Mouse (Mus musculus): ENCODE results near the gene Myzap. TPM values are rescaled to one million over a fixed set of nuclear protein-coding genes. Genes with fewer than 3 reads are reported as not detected.

The Myzap gene
- polyA plus RNA-seq, 1 experiment, result 0.98 TPM

DNA sequence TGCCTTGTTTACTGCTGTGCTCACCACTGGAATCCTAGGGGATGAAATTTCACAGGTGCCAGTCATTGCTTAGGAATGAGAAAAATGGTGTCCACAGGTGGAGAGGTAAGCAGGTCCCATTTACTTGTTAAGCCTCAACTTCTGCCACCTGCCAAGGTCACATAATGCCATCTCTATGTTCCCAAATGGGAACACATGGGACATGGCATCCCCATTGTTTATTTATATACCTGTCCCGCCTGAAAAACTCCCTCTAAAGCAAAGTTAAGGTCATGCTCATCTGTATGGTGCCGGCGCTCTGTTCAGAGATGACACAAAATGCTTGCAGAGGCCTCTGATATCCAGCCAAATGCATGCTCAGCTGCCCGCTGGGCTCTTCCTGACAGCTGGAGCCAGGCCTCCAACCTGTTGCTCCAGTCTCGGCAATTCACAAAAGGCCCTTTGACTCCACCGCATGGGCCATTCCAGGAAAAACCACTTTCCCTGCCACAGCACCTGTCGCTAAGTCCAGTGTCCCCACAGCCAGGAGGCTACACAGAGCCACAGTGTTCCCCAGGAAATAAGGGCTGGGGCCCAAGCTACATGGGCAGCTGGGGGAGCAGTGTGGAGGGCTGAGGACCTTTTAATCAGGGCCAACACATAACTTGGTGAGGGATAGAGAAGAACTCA, 13.1 kb downstream of the Myzap start:
- Histone ChIP-seq H3K4me3 (replicated peaks; ENCODE audit: insufficient read depth, low read depth, low read length) (no peak overlapping the region), H3K27ac (ENCODE audit: insufficient read depth, low read length) (no peak overlapping the region), H3K27me3 (ENCODE audit: control insufficient read depth, insufficient read depth, low read length) (no peaks in the 10 kb centered on the region), H3K4me1 (ENCODE audit: control insufficient read depth, insufficient read depth, low read length) (no peaks in the 10 kb centered on the region)
- TF ChIP-seq POLR2A (IDR thresholded peaks at IDR 0.05; ENCODE audit: borderline replicate concordance, insufficient read depth, low read length), result no peak
- no peak for TF ChIP-seq CTCF (IDR thresholded peaks at IDR 0.05; ENCODE audit: borderline replicate concordance, insufficient read depth, low read depth, low read length)
- WGBS, result 10% methylated on average over 7 of the region's 7 CpGs
- DNase-seq, result peak in 1 of 2 experiments; percentile 7

DNA sequence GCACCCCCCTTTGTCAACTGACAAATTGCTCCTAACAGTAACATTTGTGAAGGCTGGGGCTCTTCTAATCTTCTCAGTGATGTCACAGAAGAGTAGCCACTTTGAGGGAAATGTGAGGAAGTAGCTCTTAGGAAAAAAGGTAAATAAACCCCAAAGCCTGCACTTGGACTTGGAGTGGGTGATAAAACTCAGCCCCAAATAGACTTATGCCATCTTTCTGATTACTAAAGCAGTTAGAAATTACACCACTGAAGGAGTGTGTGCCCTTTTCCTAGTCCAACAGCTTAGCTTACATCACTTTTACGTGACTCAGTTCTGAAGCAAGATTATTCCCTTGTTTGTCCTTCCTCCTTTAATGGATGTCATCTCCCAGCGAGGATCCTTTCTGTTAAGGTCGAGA, 17.7 kb downstream of the Myzap start:
- Histone ChIP-seq H3K27ac (ENCODE audit: insufficient read depth, low read length) (no peak overlapping the region), H3K4me3 (replicated peaks; ENCODE audit: insufficient read depth, low read depth, low read length) (no peak overlapping the region), H3K27me3 (ENCODE audit: control insufficient read depth, insufficient read depth, low read length) (no peaks in the 10 kb centered on the region), H3K4me1 (ENCODE audit: control insufficient read depth, insufficient read depth, low read length) (no peaks in the 10 kb centered on the region)
- WGBS, result 84% methylated on average over 3 of the region's 3 CpGs
- TF ChIP-seq POLR2A (IDR thresholded peaks at IDR 0.05; ENCODE audit: borderline replicate concordance, insufficient read depth, low read length) (no peak), CTCF (IDR thresholded peaks at IDR 0.05; ENCODE audit: borderline replicate concordance, insufficient read depth, low read depth, low read length) (no peak)
- no peak for DNase-seq

DNA sequence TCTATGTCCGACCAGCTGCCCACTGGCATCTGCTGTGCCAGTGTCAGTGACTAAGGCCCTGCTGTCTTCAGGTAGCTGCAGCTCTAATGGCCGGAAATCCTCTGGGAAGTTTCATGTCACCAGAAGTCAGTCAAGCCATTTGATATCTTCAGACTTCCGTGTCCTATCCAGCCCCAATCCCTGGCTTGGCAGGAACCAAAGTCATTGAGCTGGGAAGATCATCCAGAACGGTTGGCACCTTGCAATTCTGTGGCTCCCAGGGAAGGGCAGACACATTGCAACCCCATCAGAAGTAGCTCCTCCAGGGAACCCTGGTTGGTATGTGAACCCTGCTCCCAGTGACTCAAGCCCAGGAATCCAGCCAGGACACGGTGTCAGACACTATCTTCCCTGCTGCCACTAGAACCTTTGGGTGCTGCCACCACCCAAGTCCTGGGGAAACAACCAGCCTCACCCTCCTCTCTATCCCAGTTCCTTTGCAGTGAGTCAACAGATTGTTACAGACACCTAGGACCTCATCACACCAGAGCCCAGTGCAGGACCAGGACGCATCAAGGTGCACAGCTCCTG, 18.3 kb downstream of the Myzap start:
- no peak overlapping the region for H3K4me3 ChIP-seq (replicated peaks; ENCODE audit: insufficient read depth, low read depth, low read length)
- TF ChIP-seq CTCF (IDR thresholded peaks at IDR 0.05; ENCODE audit: borderline replicate concordance, insufficient read depth, low read depth, low read length) (no peak), POLR2A (IDR thresholded peaks at IDR 0.05; ENCODE audit: borderline replicate concordance, insufficient read depth, low read length) (no peak)
- WGBS, result 63% methylated on average over 6 of the region's 6 CpGs
- no peaks in the 10 kb centered on the region for H3K4me1 ChIP-seq (ENCODE audit: control insufficient read depth, insufficient read depth, low read length)
- no peak overlapping the region for H3K27ac ChIP-seq (ENCODE audit: insufficient read depth, low read length)
- no peaks in the 10 kb centered on the region for H3K27me3 ChIP-seq (ENCODE audit: control insufficient read depth, insufficient read depth, low read length)
- DNase-seq, result no peak

DNA sequence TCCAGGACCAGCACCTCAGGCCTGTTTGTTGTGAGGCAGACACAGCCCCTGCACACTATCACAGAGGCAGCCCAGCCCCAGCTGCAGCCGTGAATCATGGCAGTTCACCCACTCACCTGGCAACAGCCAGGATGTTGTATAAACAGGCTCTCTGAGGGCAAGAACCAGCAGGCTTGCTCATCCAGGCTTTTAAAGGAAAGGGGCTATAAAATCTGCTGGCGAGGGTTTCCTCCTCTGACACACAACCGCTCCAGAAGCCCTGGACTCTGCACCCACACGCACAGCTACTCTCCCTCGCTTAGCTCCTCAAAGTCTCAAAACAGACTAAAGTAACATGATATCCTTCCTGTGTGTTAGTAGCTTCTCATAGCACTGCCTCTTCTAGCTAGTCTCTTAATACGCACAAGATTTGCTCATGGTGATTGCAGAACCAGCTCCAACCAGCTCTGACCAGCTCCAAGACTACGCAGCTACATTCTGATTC, 21.0 kb downstream of the Myzap start:
- Histone ChIP-seq H3K4me3 (replicated peaks; ENCODE audit: insufficient read depth, low read depth, low read length) (no peak overlapping the region), H3K27me3 (ENCODE audit: control insufficient read depth, insufficient read depth, low read length) (no peaks in the 10 kb centered on the region), H3K27ac (ENCODE audit: insufficient read depth, low read length) (no peak overlapping the region), H3K4me1 (ENCODE audit: control insufficient read depth, insufficient read depth, low read length) (no peaks in the 10 kb centered on the region)
- TF ChIP-seq POLR2A (IDR thresholded peaks at IDR 0.05; ENCODE audit: borderline replicate concordance, insufficient read depth, low read length) (no peak), CTCF (IDR thresholded peaks at IDR 0.05; ENCODE audit: borderline replicate concordance, insufficient read depth, low read depth, low read length) (no peak)
- WGBS, result 84% methylated on average over 7 of the region's 7 CpGs
- no peak for DNase-seq

DNA sequence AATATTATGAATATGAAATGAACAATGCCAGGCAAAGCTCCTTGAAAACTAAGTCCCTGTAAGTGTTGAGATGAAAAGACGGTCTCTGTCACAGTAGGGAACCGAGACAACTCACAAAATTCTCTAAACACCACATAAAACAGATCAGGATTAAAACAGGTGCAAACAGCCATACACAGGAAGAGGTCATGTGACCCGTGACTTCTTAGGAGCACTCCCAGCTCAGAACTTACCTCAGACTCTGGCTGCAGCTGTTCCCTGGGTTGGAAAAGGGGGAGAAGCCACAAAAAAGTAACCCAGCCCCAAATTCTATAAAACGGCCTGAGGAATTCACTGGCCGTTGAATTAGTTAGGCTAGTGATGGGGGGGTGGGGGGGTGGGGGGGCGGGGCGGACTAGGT, 22.0 kb downstream of the Myzap start:
- TF ChIP-seq CTCF (IDR thresholded peaks at IDR 0.05; ENCODE audit: borderline replicate concordance, insufficient read depth, low read depth, low read length) (no peak), POLR2A (IDR thresholded peaks at IDR 0.05; ENCODE audit: borderline replicate concordance, insufficient read depth, low read length) (no peak)
- Histone ChIP-seq H3K4me1 (ENCODE audit: control insufficient read depth, insufficient read depth, low read length) (no peaks in the 10 kb centered on the region), H3K27me3 (ENCODE audit: control insufficient read depth, insufficient read depth, low read length) (no peaks in the 10 kb centered on the region), H3K27ac (ENCODE audit: insufficient read depth, low read length) (no peak overlapping the region), H3K4me3 (replicated peaks; ENCODE audit: insufficient read depth, low read depth, low read length) (no peak overlapping the region)
- WGBS, result 77% methylated on average over 7 of the region's 7 CpGs
- no peak for DNase-seq

DNA sequence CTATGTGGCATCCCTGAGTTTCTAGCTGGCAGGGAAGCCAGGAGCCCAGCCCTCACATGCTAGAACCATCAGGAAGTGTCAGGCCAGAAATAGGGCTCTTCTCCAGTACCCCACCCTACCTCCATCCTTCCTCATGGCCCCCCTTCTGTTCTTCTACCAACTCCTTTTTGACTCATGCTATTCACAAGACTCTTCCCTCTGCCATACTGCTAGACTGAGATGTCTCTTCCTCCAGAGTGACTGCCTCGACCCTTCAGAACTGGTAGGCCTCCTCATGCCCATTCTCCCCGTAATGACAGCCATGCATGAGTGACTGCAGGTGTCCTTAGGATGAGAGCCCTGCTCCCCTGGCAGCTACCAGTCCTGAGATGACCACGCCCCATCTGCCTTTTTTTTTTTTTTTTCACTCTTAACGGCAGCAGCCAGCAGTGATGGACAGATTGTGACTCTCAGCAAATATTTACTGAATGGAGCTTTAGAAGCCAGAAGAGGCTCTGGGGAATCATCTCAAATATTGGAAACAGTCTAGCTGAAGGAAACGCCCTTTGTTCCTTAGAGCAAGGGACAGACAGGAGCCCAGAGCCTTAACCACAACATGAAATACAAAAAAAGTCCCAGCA, 23.7 kb downstream of the Myzap start:
- Histone ChIP-seq H3K27ac (ENCODE audit: insufficient read depth, low read length) (no peak overlapping the region), H3K4me3 (replicated peaks; ENCODE audit: insufficient read depth, low read depth, low read length) (no peak overlapping the region), H3K4me1 (ENCODE audit: control insufficient read depth, insufficient read depth, low read length) (no peaks in the 10 kb centered on the region), H3K27me3 (ENCODE audit: control insufficient read depth, insufficient read depth, low read length) (no peaks in the 10 kb centered on the region)
- WGBS, result 47% methylated on average over 5 of the region's 5 CpGs
- no peak for DNase-seq
- TF ChIP-seq POLR2A (IDR thresholded peaks at IDR 0.05; ENCODE audit: borderline replicate concordance, insufficient read depth, low read length) (no peak), CTCF (IDR thresholded peaks at IDR 0.05; ENCODE audit: borderline replicate concordance, insufficient read depth, low read depth, low read length) (no peak)

DNA sequence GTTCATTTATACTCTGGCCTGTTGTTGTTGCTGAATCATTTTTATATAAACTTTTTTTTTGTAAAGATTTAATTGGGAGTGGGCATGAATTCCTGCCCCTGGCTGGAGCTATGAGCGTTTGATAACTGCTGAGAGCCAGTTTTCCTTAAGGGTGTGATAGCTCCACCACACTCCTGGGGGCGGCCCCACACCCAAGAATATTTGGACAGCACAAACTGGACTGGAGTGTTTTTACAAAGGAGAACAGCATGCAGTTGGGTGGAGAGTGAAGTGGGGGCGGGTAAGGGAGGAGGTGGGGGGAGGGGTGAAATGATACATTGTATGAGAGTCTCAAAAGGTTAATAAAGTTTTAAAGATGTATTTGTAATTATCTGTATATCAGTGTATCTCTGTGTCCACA, 24.8 kb downstream of the Myzap start:
- TF ChIP-seq POLR2A (IDR thresholded peaks at IDR 0.05; ENCODE audit: borderline replicate concordance, insufficient read depth, low read length) (no peak), CTCF (IDR thresholded peaks at IDR 0.05; ENCODE audit: borderline replicate concordance, insufficient read depth, low read depth, low read length) (no peak)
- DNase-seq, result no peak
- Histone ChIP-seq H3K4me3 (replicated peaks; ENCODE audit: insufficient read depth, low read depth, low read length) (no peak overlapping the region), H3K27me3 (ENCODE audit: control insufficient read depth, insufficient read depth, low read length) (no peaks in the 10 kb centered on the region), H3K27ac (ENCODE audit: insufficient read depth, low read length) (no peak overlapping the region), H3K4me1 (ENCODE audit: control insufficient read depth, insufficient read depth, low read length) (no peaks in the 10 kb centered on the region)
- 79% methylated on average over 3 of the region's 3 CpGs for WGBS

DNA sequence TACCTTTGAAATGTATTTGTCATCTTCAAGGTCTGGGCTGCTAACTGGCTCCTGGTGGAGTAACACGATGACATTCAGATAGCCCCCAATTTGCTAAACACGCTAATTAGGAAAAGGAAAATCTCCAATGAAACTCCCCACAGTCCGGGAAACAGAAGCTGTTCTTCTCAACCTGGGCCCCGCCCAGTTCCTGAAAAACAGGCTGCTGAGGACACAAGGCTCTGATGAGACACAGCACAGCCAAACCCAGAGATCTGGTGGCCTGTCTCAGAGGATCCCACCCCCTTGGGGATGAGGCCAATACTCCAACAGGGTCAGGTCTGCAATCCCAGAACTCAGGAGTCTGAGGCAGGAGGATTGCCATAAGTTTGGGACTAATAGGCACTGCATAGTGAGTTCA, 25.4 kb downstream of the Myzap start:
- Histone ChIP-seq H3K27me3 (ENCODE audit: control insufficient read depth, insufficient read depth, low read length) (no peaks in the 10 kb centered on the region), H3K4me1 (ENCODE audit: control insufficient read depth, insufficient read depth, low read length) (no peaks in the 10 kb centered on the region), H3K4me3 (replicated peaks; ENCODE audit: insufficient read depth, low read depth, low read length) (no peak overlapping the region), H3K27ac (ENCODE audit: insufficient read depth, low read length) (no peak overlapping the region)
- TF ChIP-seq CTCF (IDR thresholded peaks at IDR 0.05; ENCODE audit: borderline replicate concordance, insufficient read depth, low read depth, low read length) (no peak), POLR2A (IDR thresholded peaks at IDR 0.05; ENCODE audit: borderline replicate concordance, insufficient read depth, low read length) (no peak)
- WGBS, result 67% methylated on average over 4 of the region's 4 CpGs
- DNase-seq, result no peak

Data from cerebellum, adult 2 months (tissue).